Mouse (Mus musculus) liver, adult (tissue): Measurements from ENCODE around the gene Nat10.
A peak's percentile ranks its signal among the peaks of the same experiment; 100 is the strongest.

ENCODE experiments used
- GATA4 ChIP-seq: IDR thresholded peaks from 2 replicates; pipeline ENCODE4 v1.6.1; 2014; ENCODE audit warnings: mild to moderate bottlenecking, low read length; ENCODE audit not compliant: insufficient replicate concordance

Gene Nat10

DNA sequence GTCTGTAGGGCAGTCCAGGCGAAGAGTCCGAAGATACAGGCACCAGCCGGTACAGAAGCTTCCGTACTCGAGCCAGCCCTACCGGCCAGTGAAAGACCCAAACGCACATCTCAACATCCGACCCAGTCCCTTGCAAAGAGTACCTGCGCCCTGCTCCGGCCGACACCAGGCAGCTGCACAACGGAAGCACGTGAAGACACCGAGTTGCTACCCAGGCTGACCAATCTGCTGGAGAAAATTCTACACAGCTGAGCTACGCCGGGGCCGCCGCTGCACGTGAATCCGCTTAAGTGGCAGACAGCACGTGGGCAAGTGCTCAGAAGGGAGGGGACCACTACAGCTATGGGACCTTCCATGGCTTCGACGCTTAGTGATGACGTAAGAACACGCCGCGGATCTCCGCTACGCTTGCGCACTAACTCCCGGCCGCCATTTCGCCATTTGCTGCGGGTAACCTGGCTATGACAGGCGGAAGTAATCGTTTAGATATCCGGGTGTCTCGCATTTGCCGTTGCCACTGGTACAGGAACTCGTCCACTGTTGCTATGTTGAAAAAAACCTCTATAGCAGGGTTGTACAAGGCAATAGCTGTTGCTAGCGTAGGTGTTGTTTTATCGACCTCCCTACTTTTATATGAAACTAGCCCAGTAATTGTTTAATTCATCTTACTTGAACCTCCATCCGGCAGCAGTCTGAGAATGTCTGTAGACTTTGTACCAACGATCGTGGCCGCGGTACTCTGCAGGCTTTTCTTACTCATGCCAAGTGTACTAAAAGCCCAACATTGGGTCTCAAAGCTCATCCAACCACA, at the start of gene Nat10:
Gene Nat10, minus strand, starts transcription at position 365 of the 811 bp plus-strand sequence.
- TF ChIP-seq GATA4, result peak; percentile 66; the same call in 1 of the 2 replicates

DNA sequence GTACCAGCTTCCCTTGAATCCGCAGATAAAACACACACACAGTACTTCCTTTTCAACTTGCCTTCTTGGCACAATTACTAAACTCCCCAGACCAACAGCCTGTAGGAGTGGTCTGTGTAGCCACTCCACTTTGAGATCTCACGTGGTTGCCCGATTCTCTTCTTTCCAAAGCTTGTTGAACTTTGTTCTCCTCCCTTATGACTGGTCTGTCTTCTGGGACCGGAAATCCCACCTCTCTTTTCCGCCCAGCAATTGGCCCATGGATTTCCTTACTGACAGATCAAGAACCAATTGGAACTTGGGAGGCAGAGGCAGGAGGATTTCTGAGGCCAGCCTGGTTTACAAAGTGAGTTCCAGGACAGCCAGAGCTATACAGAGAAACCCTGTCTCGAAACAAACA, 49.3 kb upstream of the Nat10 start:
- no peak for TF ChIP-seq GATA4

DNA sequence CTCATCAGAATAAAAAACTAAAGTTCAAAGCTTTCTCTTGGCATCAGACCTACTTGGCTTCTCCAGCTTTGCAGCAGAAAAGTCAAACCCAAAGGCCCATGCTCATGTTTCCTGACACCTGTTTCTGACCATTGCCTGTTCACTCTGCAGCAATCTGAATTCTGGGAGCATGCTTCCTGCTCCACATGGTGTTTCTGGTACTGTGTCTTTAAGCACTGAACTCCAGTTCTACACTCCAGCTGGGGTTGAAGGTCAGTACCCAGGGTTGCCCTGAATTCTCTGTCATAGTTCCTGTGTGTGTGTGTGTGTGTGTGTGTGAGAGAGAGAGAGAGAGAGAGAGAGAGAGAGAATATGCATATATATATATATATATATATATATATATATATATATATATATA, 47.4 kb upstream of the Nat10 start:
- TF ChIP-seq GATA4, result no peak

DNA sequence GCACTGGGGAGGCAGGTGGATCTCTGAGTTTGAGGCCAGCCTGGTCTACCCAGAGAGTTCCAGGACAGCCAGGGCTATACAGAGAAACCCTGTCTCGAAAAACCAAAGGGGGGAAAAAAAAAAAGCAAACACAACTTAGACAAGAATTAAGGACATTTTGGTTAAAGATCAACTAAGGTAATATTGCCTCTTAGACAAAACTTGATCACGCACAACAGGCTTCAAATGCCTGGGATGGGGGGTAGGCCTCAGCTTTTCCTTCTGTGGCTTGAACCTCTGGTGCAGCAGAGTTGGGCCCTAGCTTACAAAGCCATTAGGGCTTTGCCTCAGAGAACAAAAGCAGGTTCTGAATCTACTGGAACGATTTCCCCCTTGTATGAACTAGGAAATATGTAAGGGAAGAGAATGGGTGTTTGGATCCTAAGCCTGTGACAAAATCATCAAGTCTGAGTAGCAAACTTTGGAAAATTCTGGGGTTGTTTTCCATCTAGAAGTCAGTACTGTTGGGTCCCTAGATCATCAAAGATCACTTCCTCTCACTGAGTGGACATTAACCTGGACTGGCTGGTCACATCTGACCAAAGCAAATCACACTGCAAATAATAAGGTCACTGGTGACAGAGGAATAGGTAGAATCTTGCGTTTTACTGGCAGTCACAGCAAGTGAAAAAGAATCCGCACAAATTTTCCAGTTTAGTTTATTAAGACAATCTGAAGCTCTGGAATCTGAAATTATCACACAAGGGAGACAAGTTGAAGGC, 42.9 kb upstream of the Nat10 start:
- TF ChIP-seq GATA4, result peak; percentile 41; the same call in 1 of the 2 replicates

DNA sequence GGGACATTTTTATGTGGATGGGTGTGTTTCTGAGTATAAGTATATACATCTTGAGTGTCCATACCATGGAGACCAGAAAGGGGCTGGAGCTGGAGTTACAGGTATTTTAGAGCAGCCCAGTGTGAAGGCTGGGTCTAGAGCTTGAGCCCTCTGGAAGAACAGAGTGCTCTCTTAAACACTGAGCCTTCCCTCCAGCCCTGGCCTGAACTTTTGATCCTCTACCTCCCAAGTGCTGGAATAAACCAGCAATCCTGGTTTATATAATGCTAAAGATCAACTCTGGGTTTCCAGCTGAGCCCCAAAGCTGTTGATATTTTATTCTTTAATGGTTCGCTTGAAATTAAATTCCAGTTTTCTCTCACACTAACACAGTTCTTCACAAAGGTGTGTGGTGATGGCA, 41.4 kb upstream of the Nat10 start:
- no peak for TF ChIP-seq GATA4

DNA sequence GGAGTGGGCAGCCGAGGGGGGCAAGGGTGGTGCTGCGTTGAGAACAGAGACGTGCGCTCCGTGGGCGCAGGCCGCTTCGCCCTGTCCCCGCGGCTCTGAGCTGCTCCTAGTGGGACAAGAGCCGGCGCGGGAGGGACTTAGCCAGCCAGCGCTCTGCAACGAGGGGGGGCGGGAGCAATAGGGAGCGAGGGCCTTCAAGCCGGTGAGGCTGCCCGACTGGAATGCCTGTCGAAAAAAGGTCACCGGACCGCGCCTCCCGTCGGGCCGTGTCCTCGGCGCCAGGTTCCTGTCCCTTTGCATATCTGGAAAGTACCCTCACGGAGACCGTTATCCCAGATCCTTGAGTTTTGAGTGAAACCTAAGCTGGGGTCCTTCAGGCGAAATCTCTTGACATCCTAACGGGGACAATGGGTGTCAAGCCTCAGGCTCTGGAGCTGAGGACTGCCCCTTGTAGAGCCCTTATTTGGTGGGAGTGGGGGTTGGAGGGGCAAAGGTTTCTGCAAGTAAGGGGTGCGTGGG, 36.5 kb upstream of the Nat10 start, which contains the start of gene Caprin1:
Gene Caprin1, minus strand, starts transcription at position 159 of the 519 bp plus-strand sequence.
- TF ChIP-seq GATA4, result no peak

DNA sequence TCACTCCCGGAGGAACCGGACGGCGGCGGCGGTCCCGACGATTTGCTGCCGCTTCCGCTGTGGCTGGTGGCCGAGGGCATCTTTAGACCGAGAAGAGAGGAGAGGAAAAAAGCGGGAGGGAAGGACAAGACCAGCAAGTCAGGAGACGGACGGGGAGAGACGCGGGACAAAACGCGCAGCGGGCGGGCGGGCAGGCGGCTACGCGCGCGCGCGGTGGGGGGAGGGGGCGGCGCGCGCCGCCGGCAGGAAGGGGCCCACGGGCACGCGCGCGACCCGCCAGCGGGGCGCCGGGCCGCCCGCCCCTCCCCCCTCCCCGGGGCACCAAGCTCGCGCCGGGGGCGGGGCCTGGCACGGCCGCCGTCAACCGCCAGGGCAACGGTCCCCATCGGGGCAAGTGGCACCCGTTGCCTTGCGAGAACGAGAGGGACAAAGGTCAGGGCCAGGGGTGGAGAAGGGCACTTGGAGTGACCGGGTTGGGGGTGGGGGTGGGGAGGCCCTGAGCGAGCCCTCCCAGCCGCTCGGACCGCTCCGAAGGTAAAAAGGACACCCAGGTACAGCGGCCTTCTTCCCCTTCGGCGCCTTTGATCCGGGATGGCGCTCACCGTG, 35.9 kb upstream of the Nat10 start:
- TF ChIP-seq GATA4, result no peak

GRCm38 (mm10) chr2:103796211-103796860, 35.3 kb upstream of the Nat10 start:
- no peak for TF ChIP-seq GATA4

GRCm38 (mm10) chr2:103795843-103796210, 34.8 kb upstream of the Nat10 start:
- no peak for TF ChIP-seq GATA4

GRCm38 (mm10) chr2:103792009-103792408, 30.9 kb upstream of the Nat10 start:
- TF ChIP-seq GATA4, result no peak

- no peak for TF ChIP-seq GATA4
These were observed 24.7 kb upstream of the Nat10 start for GRCm38 (mm10) chr2:103785735-103786134.

DNA sequence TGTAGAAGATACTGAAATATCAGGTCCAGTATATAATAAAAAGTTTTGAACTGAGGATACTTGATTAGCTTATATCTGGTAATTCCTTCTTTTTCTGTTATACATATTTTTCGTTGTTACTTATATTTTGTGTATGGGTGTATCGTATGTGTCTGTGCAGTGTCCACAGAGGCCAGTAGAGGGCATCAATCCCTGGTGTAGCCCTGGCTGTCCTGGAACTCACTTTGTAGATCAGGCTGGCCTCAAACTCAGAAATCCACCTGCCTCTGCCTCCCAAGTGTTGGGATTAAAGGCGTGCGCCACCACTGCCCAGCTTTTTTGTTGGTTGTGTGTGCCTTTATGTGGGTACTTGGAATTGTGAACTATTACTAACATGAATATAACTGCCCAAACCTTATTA, 23.6 kb upstream of the Nat10 start:
- TF ChIP-seq GATA4, result no peak

GRCm38 (mm10) chr2:103762492-103762891, 1.4 kb upstream of the Nat10 start:
- no peak for TF ChIP-seq GATA4

DNA sequence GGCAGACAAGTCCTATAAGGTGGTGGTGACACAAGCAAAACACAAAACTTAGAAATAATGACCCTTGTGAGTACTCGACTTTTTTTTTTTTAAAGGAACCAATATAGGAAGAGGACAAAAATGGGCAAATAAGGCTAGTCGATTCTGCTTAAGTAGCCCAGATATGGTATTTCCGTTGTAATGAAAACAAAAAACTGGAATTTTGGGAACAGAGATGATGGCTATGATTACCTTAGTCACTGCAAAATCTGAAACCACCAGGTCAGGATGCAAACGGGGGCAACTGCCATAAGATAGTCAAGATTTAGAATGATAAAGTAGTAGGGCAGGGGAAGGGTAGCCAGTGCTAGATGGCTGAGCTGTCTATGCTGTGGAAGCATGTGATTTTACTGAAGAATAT, 923 bp upstream of the Nat10 start:
- TF ChIP-seq GATA4, result no peak

- no peak for TF ChIP-seq GATA4
These were observed 649 bp downstream of the Nat10 start for GRCm38 (mm10) chr2:103760421-103760820.

GRCm38 (mm10) chr2:103755458-103756085, 5.5 kb downstream of the Nat10 start:
- no peak for TF ChIP-seq GATA4
